Mouse (Mus musculus): ENCODE results near the gene Rfc5.
"Not testable (repeated sequence)": the region's sequence is repeated elsewhere in the genome, so short reads cannot be mapped to it uniquely, and the experiment has no call there.

Gene Rfc5

DNA sequence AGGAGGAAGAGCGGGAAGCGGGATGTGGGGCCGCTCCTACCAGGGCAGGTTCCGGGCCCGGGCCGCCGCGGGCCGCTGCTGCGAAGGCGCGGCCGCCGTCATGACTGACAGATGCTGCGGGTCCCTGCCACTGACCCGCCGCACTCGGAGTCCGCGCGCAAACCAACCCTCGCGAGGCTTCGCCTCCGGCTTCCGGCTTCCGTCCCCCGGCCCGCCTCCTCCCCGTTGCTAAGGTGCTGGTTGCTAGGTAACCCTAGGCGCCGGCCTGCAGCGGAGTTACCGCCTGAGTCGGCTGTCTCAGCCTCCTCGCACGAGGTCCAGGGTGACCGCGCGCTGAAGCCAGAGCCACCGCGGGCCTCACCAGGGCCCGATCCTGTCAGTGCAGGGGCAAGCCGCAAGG, at the start of gene Rfc5:
Gene Rfc5 (minus strand): TSS at position 171 of the 400 bp plus-strand sequence.
- peak; percentile 100 for DNase-seq

DNA sequence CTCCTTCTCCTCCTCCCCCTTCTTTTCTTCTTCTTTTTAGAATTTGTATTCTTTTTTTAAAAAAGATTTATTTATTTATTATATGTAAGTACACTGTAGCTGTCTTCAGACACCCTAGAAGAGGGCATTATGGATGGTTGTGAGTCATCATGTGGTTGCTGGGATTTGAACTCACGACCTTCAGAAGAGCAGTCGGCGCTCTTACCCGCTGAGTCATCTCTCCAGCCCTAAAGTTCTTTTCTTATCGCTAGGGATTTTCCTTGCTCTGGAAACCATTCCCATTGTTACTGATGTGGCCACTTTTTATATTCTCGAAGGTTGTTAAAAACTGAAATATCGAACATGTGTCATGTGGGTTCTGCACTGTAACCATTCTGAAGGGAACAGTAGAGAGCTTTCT, 44.7 kb upstream of the Rfc5 start:
- not testable (repeated sequence) for DNase-seq

DNA sequence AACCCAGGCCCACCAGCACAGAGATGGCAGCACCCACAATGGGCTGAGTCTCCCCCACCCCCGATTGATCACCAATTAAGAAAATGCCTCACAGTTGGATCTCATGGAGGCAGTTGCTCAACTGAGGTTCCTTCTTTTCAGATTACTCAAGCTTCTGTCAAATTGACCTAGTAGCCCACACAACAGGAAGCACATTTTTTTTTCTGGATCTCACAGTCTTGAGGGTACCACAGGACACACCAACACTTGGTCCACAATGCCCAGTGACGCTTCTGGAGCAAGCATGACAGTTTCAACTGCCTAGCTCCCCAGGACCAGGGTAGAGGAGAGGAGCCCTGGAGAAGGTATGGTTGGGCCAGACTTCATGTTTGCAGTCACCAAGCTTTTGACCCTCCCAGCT, 28.6 kb upstream of the Rfc5 start:
- no peak for DNase-seq

DNA sequence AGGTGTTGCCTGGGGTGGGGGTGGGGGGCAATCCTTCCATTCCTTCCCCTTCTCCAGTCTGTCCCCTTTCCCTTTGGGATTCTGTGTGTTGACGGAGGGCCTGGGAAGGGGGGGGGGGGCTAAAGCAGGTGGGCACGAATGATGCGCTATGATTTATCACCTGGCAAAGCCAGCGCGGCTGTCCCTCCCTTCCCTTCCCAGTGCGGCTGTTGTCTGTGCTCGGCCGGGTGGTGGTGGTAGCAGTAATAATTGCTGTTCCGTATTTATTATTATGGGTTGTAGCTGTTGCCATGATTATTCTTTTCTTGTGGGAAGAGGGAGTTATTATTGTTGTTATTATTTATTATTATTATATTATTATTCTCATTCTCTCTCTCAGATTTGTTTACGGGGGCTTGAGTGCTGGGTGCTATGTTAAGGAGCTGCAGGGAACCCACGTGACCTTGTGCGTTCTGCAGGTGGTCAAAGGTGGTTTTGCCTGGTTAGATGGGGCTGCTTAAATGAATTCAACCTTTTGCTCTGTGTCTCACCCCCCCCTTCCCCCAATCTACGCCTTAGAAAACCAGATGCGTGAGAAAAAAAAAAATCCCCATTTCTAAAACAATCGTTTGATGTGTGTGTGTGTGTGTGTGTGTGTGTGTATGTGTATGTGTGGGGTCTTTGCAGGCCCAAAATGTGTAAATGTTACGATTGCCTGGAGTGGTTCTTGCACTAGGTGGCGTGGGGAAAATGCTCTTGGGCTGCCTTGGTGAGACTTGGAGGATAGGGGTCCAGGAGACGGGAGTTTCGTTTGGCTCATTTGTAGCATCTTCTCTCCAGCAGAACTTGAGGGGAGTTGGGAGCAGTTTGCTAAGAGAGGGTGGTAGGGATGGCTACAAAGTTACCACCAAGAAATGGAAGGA, 26.4 kb upstream of the Rfc5 start:
- no peak for DNase-seq

DNA sequence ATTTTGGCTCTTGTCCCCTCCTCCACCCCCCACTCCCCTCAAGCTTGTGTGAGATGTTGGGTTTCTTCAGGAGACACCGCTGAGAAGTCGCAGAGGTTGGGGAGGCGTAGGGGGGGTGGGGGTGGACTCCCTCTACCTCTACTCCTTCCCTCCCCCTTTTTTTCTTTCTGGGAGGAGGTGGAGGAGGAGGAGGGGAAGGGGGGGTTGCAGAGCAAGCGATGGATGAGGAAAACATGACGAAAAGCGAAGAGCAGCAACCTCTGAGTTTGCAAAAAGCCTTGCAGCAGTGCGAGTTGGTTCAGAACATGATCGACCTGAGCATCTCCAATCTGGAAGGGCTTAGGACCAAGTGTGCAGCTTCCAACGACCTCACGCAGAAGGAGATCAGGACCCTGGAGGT, 25.8 kb upstream of the Rfc5 start:
- DNase-seq = no peak

DNA sequence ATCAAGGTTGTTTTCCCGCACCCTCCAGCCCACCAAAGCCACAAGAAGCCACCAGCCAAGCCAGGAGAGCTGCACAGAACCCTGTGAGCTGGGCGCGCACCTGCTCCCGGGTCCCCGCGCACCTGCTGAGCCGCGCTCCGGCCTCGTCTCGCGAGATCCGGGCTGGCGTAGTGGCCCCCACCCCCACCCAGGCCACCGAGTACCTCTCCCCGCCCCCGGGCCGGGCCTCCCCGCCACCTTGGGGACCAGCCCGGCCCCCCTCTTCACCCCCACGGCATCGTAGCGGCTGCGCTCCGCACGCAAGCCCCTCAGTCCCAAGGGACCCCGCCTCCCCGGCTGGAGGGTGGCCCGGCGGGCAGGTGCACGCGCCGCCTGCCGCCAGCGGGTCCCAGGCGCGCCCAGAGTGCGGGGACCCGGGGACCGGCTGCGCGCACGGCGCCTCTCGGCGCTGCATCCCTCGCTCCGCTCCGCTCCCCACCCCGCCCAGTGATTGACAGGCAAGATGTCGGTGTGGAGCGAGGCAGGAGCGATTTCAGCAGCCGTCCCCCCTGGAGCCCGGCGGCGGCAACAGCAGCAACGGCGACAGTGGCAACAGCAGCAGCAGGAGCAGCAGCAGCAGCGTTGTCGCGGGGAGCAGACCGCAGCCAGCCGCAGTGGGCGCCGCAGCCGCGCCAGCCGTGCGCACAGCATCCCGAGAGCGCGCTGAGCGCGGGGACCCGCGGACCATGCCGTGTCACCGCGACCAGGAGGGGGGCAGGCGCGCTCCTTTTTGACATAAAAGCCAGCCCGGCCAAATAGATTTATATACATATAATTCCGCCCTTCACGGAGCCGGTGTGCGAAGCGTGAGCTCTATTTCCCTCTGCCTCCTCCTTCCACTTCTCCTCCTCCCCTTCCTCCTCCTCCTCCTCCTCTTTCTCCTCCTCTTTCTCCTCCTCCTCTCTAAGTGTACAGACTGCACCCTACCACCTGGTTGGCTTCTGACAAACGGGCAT, 25.0 kb upstream of the Rfc5 start, which contains the start of gene Ksr2:
Gene Ksr2 (plus strand): TSS at position 494 of the 995 bp plus-strand sequence.
- no peak for DNase-seq

DNA sequence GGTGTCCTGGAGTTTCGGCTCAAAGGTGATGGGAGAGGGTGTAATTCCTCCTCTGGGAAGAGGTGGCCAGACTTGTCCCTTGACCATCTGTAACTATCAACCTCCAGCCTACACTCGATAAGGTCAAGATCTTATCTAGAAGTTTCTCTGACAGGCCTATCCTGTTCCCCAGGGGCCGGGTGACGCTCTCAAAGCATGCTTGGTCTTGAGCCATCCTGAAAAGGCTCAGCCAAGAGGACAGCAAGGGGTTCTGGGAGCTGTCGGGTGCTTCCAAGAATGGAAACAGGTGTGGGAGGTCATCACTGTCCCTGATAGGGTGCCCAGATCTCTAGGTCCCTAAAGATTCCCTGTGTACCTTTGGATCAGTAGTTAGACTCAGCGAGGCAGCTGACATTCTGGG, 20.5 kb upstream of the Rfc5 start:
- no peak for DNase-seq

DNA sequence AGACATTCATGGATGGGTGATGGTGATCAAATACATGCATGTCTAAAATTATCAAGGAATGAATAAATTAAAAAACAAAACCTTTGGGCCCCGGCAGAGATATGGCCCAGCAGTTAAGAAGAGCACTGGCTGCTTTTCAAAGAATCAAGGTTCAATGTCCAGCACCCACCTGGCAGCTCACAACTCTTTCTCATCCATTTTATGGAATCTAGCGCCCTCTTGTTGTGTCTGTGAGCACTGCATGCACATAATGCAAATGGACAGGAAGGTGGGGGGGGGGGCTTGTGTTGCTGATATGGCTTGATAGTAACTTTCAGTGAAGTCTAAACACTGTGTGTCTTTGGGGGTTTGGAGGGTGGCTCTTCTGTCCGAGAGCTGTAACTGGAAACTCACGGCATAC, 19.4 kb upstream of the Rfc5 start:
- no peak for DNase-seq

DNA sequence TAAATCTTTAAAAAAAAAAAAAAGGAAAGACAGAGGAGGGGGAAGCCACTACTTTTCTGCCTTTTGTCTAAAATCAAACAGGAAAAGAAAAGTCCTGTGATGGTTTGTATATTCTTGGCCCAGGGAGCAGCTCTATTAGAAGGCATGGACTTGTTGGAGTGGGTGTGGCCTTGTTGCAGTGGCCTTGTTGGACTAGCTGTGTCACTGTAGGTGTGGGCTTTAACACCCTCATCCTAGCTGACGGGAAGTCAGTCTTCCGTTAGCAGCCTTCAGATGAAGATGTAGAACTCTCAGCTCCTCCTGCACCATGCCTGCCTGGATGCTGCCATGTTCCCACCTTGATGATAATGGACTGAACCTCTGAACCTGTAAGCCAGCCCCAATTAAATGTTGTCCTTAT, 15.8 kb upstream of the Rfc5 start:
- not testable (repeated sequence) for DNase-seq

DNA sequence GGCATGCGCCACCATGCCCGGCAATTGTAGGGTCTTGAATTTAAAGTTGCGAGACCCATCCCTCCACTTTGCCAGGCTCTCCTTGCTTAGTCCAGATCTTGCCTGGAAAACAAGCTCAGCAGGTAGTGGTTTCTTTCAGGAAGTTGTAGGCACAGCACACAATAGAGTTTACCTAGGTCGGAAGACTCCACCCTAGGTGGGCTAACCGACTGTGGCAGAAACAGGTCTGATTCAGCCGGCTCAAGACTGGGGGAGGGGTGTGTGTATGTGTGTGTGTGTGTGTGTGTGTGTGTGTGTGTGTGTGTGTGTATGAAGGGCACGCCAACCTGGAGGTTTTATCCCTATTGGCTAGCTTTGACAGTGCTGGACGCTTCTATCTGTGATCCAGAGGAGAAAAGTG, 14.8 kb upstream of the Rfc5 start:
- DNase-seq = no peak

DNA sequence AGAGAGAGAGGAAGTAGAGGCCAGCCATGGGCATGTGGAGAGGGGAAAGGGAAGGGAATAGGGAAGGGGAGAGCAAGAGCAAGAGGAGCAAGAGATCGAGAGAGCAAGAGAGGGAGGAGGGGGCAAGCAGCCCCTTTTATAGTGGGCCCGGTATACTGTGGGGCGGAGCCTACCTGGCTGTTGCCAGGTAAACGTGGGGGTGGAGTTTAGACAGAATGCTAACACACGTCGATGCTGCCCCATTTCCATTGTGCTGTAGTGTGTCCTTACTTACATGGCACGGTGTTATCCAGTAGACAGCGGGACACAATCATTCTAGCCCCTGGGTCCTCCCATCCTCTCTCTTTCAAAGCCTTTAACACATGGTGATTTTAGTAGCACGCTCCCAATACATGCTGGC, 10.4 kb upstream of the Rfc5 start:
- DNase-seq = no peak

DNA sequence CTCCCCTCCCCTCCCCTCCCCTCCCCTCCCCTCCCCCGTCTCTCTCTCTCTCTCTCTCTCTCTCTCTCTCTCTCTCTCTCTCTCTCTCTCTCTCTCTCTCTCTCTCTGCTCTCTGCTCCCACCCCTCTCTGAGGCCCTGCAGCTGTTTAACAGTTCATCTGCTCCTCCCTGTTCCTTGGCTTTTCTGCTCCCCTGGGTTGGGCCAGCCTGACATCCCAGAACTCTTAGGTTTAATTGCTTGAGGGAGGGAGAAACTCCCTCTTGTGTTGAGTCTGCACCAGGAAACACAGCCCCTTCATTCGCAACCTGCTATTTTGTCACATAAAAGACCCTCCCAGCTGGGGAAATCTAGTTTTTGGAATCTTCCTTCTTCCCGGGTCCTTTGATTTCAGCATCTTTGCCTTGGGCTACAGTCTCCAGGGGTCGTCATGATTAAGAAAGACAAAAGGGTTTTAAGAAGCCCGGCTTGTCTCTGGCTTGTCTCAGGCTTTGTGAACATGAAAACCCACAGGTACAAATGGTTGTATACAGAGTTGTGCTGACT, 9.2 kb upstream of the Rfc5 start:
- no peak for DNase-seq

DNA sequence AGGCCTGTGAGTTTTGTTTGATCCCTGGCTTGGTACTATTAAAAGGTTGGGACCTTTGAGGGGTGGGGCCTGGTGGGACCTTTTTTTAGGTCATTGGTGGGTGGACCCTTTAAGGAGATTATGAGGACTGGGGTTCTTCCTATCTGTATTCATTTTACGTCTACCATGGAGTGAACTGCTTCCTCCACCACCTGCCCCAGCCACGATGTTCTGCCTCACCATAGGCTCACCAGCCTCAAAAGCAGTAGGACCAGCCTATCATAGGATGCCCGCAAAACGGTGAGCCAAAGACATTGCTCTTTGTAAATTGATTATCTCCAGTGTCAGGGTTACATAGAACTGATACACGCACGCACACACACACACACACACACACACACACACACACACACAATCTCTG, 8.5 kb upstream of the Rfc5 start:
- DNase-seq = no peak

DNA sequence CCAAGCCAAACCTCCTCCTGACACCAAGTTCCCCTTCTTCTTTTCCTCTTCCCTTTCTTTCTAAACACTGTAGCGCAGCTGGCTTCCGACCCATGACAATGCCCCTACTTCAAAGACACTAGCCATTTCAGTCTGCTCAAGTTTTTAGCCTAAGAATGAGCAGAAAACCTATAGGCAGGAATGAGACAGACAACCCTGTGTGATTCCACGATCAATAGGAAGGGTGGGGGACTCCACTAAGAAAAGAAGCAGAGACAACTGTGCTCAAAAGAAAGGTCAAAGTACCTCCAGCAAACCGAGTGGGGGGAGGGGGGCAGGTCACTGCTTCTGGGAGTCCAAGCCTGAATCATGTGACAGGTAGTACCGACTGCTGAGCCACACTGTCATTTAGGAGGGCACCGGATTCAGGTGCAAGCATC, 7.8 kb upstream of the Rfc5 start:
- no peak for DNase-seq

DNA sequence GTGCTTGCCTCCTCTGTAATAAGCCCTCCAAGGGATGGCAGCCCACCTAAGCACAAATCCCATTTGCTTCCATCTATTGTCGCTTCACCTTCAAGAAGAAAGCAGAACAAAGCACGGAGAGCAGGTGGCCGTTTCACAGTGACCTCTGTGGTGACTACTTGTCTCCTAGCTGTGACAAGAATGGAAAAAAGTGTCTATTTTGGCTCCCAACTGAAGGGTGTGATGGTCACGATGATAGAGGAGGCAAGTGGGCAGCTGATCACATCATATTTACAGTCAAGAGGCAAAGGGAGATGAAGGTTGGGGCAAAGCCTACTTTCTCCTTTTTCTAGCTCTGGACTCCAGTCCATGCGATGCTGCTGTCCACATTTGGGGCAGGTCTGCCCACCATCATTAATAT, 7.0 kb upstream of the Rfc5 start:
- no peak for DNase-seq

DNA sequence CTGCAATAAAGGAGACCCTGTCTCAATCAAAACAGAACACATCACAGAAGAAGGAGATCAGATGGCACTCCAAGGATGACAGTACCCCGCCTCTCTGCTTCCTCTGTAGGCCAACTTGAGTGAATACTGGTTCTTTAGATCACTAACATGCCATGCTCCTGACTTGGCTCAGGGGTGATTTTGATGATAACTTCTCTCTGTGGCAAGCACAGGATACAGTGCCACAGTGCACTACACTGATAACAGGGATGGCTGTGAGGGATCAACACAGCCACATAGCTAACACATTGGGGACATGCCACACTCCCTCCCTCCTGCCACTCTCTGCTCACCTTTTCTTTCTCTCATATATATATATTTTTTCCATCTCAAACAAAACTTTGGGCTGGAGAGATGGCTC, 2.0 kb upstream of the Rfc5 start:
- DNase-seq = no peak

DNA sequence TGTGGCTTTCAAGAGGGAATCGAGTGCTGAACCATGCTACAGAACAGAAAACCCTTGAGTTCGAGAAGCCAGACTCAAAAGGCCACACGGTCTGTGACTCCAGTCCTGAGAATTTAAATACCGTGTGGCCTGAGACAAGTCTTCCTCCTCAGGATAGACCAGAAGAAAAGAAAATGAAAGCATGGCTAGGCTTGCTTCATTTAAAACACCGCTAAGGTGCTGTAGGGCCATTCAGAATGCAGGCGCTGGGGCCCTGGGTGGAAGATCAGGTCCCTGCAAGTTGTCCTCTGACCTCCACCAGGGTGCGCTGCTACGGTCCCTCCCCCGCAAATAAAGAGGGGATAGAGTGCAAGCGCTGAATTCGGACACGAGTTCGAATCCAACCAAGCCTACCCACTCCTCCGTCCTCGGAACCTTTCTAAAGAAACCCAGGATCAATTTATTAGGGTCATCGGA, 523 bp downstream of the Rfc5 start:
- peak; percentile 94 for DNase-seq

DNA sequence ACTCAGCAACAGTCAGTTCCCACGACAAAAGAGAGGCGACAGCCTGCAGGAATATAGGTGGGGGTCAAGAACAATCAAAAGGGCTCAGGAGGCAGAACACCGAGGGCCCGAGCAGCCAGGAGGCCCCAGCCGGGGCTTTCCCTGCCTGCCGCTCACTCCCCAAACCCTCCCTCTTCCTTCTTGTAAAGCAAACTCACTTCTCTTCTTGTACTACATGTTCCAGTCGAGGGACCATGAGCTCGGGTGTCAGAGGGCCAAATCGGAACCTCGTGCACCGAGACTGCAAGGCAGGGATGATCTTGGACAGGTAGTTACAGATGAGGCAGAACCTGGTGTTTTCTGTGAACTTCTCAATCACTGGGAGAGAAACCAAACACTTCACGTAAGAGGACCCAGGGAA, 5.6 kb downstream of the Rfc5 start:
- no peak for DNase-seq

DNA sequence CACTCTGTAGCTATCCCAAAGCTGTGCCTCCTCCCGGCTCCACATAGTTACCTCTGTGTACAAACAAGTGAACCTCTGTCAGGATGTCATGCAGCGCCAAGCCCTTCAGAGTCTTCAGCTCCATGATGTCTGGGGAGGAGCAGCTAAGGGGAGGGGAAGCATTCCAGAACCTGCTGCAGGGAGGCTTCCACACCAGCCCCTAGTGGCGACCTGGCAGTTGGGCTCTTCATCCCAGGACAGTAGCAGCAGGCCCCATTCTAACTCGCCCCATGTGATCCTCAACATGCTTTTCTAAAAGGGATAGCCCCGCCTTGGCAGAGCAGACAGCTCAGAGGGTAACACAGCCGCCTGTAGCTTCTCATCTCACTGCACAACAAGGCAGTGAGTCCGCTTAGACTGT, 7.1 kb downstream of the Rfc5 start:
- DNase-seq = no peak

DNA sequence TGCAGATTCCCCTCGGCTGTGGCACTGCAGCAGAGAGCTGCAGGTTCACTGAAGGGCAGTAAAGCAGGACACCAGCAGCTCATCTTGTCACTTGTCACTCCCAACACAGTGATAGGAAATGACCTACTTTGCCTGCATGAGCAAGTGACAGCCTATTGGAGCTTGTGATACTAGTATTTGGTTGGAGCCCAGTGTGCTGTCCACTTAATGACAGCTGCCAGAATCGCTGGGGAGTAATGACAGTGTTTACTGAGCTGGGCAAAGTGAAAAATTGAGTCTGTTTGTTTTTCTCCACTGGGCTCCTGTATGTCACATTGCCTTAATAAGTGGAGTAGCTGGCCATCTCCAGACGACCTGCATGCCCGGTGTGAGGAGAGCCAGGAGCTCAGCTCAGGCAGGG, 8.6 kb downstream of the Rfc5 start:
- DNase-seq = peak; percentile 94

DNA sequence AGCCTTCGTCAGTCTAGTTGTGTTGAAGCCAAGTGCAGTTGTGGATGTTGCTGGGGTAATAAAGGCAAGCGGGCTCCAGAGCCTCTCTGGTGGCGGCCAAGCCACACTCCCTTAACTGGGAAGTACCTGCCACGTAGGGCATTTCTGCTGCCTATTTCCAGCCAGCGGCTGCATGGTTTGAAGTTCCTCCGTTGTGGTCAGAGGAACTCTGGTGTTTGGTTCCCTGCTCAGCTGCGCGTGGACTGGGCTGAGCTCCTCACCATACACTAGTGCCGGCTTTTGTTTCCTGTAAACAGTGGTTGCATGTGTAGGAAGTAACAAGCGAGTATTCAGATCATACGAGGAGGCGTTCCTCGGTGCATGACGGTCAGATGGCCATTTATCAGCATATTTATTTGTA, 11.1 kb downstream of the Rfc5 start:
- DNase-seq = not testable (repeated sequence)

DNA sequence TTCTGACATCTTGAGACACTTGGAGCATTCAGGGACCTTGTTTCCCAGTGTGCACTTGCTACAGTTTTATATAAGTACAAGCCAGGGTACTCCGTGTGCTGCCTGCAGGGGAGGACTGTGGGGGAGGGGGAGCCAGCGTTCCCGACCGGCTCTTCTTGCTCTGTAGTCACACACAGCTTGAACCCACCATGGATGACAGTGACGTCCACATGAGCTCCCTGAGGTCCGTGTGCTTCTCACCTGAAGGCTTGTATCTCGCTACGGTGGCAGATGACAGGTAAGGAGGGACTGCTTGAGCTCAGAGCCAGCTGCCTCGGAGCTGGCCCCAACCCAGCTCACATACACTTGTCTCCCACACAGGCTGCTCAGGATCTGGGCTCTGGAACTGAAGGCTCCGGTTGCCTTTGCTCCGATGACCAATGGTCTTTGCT, 12.5 kb downstream of the Rfc5 start:
- DNase-seq = no peak

DNA sequence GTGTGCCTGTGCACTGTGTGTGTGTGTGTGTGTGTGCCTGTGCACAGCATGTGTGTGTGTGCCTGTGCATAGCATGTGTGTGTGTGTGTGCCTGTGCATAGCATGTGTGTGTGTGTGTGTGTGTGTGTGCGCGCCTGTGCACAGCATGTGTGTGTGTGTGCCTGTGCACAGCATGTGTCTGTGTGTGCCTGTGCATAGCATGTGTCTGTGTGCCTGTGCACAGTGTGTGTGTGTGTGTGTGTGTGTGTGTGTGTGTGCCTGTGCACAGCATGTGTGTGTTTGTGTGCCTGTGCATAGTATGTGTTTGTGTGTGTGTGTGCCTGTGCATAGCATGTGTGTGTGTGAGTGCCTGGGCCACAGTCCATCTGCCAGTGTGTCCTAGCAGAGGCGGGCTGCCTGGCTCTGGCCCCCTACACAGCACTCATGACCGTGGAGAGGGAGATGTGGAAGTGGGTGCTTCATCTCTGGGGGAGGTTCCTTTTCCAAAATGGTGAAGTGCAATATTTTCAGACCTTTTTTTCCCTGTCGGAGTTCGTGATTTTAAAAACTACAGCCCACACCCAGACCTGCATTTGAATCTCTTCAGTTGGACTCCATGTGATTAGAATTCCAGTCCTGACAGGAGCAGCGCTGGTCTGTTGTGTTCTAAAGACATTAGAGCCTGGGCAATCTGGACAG, 14.3 kb downstream of the Rfc5 start:
- DNase-seq = no peak
